Comparison of ENCODE assay signal across 13 mouse cellular contexts in the genomic region with DNA sequence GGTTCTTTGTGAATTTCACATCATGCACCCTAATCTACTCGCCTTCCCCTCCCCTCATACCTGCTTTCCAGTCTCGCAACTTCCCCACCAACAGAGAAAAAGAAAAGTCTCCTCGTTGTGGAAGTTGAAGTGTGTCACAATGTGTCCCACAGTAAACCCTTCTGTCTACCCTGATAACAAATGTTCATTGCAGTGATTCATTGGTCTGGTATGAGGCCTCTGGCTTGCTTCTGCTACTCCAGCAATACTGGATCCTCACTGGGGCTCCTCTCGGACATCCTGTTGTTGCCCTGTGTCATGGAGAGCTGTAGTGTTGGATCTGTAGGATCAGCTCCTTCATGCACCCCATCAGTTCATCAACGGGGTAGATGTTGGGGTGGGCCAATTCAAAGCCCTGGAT. TPM values are rescaled to one million over a fixed set of nuclear protein-coding genes. Genes with fewer than 3 reads are reported as not detected.
DNase-seq lines count a peak whose midpoint lies in the region; ATAC-seq and TF ChIP-seq lines count a peak whose summit lies in the region.
"Had no signal": no experiment of that assay in that cellular context is flagged by ENCODE, and none has a peak within 500 bp of the region (broad histone marks: within the 10 kb centered on the region; RNA-seq: fewer than 3 reads in every experiment).

No protein-coding gene starts in this region.

- TF ChIP-seq CTCF in thymus, adult 2 months (IDR thresholded peaks at IDR 0.05; ENCODE audit: borderline replicate concordance, control insufficient read depth, extremely low read depth, insufficient read depth, low read length, poor library complexity): no peak
- no peak for TF ChIP-seq CTCF in layer of hippocampus, adult 2 months (conservative IDR thresholded peaks at IDR 0.05)

- no peak overlapping the region for H3K4me2 ChIP-seq in midbrain, embryonic 11.5 days
- H3K4me2 ChIP-seq in heart, embryonic 15.5 days: no peak overlapping the region
- H3K4me2 ChIP-seq: limb, embryonic 13.5 days had no signal

- TF ChIP-seq POLR2A in thymus, adult 2 months (IDR thresholded peaks at IDR 0.05; ENCODE audit: control insufficient read depth, extremely low read depth, insufficient read depth, low read length, poor library complexity): no peak

- H3K27me3 ChIP-seq in midbrain, embryonic 11.5 days (ENCODE audit: control insufficient read depth, insufficient read depth, low read length): no peaks in the 10 kb centered on the region
- H3K27me3 ChIP-seq in midbrain, embryonic 10.5 days (ENCODE audit: low read depth, poor library complexity, severe bottlenecking): no peaks in the 10 kb centered on the region
- H3K27me3 ChIP-seq in heart, embryonic 15.5 days: no peaks in the 10 kb centered on the region
- H3K27me3 ChIP-seq in thymus, adult 2 months (ENCODE audit: control insufficient read depth, insufficient read depth, low read length): no peaks in the 10 kb centered on the region
- H3K27me3 ChIP-seq: CH12.LX; limb, embryonic 13.5 days had no signal

- no peaks in the 10 kb centered on the region for H3K36me3 ChIP-seq in midbrain, embryonic 11.5 days (ENCODE audit: control insufficient read depth, insufficient read depth, low read length)
- H3K36me3 ChIP-seq in midbrain, embryonic 10.5 days: no peaks in the 10 kb centered on the region
- H3K36me3 ChIP-seq in heart, embryonic 15.5 days: no peaks in the 10 kb centered on the region
- no peaks in the 10 kb centered on the region for H3K36me3 ChIP-seq in thymus, adult 2 months (ENCODE audit: control insufficient read depth, insufficient read depth, low read length)
- H3K36me3 ChIP-seq: forebrain, embryonic 10.5 days; limb, embryonic 13.5 days had no signal

- H3K9ac ChIP-seq in midbrain, embryonic 11.5 days (ENCODE audit: low read length): no peak overlapping the region
- H3K9ac ChIP-seq in heart, embryonic 15.5 days: no peak overlapping the region
- H3K9ac ChIP-seq: limb, embryonic 13.5 days had no signal

- peak; percentile 36 to 80 for DNase-seq in adrenal gland, adult (ENCODE audit: inconsistent age in 2 of 2, low spot score in 1 of 2)
- no peak for DNase-seq in adrenal gland, postnatal 25 days
- peak; percentile 81 for DNase-seq in midbrain, embryonic 11.5 days (ENCODE audit: low spot score, missing footprints)
- DNase-seq in midbrain, embryonic 10.5 days (ENCODE audit: low spot score): no peak
- DNase-seq in thymus, adult 2 months: no peak
- no peak for DNase-seq in layer of hippocampus, adult 2 months (ENCODE audit: low spot score in 2 of 2)
- DNase-seq in liver: no peak
- DNase-seq: cerebellum, adult 8-10 months had no signal

- H3K9me3 ChIP-seq in midbrain, embryonic 11.5 days (ENCODE audit: control insufficient read depth, low read length): no peaks in the 10 kb centered on the region
- peaks cover 1% of the 10 kb centered on the region; the same call in 1 of the 2 replicates for H3K9me3 ChIP-seq in midbrain, embryonic 10.5 days (replicated peaks)
- H3K9me3 ChIP-seq in heart, embryonic 15.5 days (replicated peaks): no peaks in the 10 kb centered on the region

- no peak for ATAC-seq in midbrain, embryonic 11.5 days (ENCODE audit: low FRiP score)
- ATAC-seq in heart, embryonic 15.5 days (replicated peaks; ENCODE audit: insufficient number of reproducible peaks, insufficient read depth, low FRiP score, low read depth): no peak

- H3K27ac ChIP-seq in midbrain, embryonic 11.5 days (ENCODE audit: low read depth, low read length): no peak overlapping the region
- no peak overlapping the region for H3K27ac ChIP-seq in midbrain, embryonic 10.5 days (replicated peaks)
- peak overlapping the region; percentile 52 for H3K27ac ChIP-seq in heart, embryonic 15.5 days
- H3K27ac ChIP-seq in thymus, adult 2 months (ENCODE audit: control insufficient read depth, insufficient read depth, low read length): no peak overlapping the region
- no peak overlapping the region for H3K27ac ChIP-seq in layer of hippocampus, adult 2 months
- H3K27ac ChIP-seq: forebrain, embryonic 10.5 days; limb, embryonic 13.5 days had no signal

- peaks cover 2% of the 10 kb centered on the region for H3K4me1 ChIP-seq in midbrain, embryonic 11.5 days (ENCODE audit: control insufficient read depth, insufficient read depth, low read length)
- peaks cover 14% of the 10 kb centered on the region for H3K4me1 ChIP-seq in midbrain, embryonic 10.5 days
- peaks cover 20% of the 10 kb centered on the region for H3K4me1 ChIP-seq in heart, embryonic 15.5 days (replicated peaks)
- peaks cover 13% of the 10 kb centered on the region for H3K4me1 ChIP-seq in thymus, adult 2 months (replicated peaks; ENCODE audit: control insufficient read depth, insufficient read depth, low read length)

- 86% methylated on average over 5 of the region's 5 CpGs for WGBS in midbrain, embryonic 11.5 days
- WGBS in midbrain, embryonic 10.5 days: 89% methylated on average over 5 of the region's 5 CpGs
- WGBS in heart, embryonic 15.5 days: 49% methylated on average over 5 of the region's 5 CpGs
- 76% methylated on average over 5 of the region's 5 CpGs for WGBS in thymus, adult 2 months

- H3K4me3 ChIP-seq in midbrain, embryonic 11.5 days (ENCODE audit: low read depth, low read length): no peak overlapping the region
- no peak overlapping the region for H3K4me3 ChIP-seq in midbrain, embryonic 10.5 days
- no peak overlapping the region for H3K4me3 ChIP-seq in heart, embryonic 15.5 days
- no peak overlapping the region for H3K4me3 ChIP-seq in thymus, adult 2 months (ENCODE audit: control insufficient read depth, insufficient read depth, low read length)
- no peak overlapping the region for H3K4me3 ChIP-seq in layer of hippocampus, adult 2 months
- H3K4me3 ChIP-seq: forebrain, embryonic 10.5 days; limb, embryonic 13.5 days had no signal

RNA-seq across cellular contexts. Expression of a gene that starts 40.0 kb away (rescaled TPM):
- total RNA-seq in adrenal gland, postnatal 25 days (2021): not detected in 2 replicates
- polyA plus RNA-seq in midbrain, embryonic 11.5 days (2014; fragmentation: Nextera tagmentation; extraction: Ambion mirVana): 1.4 and 2.1 TPM in 2 replicates
- 1.6 and 1.9 TPM in 2 replicates for polyA plus RNA-seq in midbrain, embryonic 10.5 days (2016; fragmentation: Nextera tagmentation; extraction: Ambion mirVana)
- 1.3 and 1.7 TPM in 2 replicates for polyA plus RNA-seq in heart, embryonic 15.5 days (2015; fragmentation: Nextera tagmentation; extraction: Ambion mirVana)
- polyA plus RNA-seq in thymus, adult 2 months (2012; rRNA removed): 1.4 and 2.5 TPM in 2 replicates
- under 1 TPM; 0.42 to 0.44 TPM for total RNA-seq in layer of hippocampus, adult 2 months (2021)
- total RNA-seq: CH12.LX; monocyte, adult 5-6 weeks had no signal

RNA-seq across cellular contexts. Expression of a gene that starts 45.8 kb away (rescaled TPM):
- total RNA-seq in adrenal gland, postnatal 25 days (2021): 115 and 155 TPM in 2 replicates
- 141 and 146 TPM in 2 replicates for polyA plus RNA-seq in midbrain, embryonic 11.5 days (2014; fragmentation: Nextera tagmentation; extraction: Ambion mirVana)
- 114 and 123 TPM in 2 replicates for polyA plus RNA-seq in midbrain, embryonic 10.5 days (2016; fragmentation: Nextera tagmentation; extraction: Ambion mirVana)
- 90.7 and 97.4 TPM in 2 replicates for polyA plus RNA-seq in heart, embryonic 15.5 days (2015; fragmentation: Nextera tagmentation; extraction: Ambion mirVana)
- polyA plus RNA-seq in thymus, adult 2 months (2012; rRNA removed): 185 and 209 TPM in 2 replicates
- total RNA-seq in layer of hippocampus, adult 2 months (2021): 10 to 100 TPM; 81.8 to 98.6 TPM

RNA-seq across cellular contexts. Expression of a gene that starts 52.1 kb away (rescaled TPM):
- total RNA-seq in adrenal gland, postnatal 25 days (2021): 11.2 and 14.1 TPM in 2 replicates
- polyA plus RNA-seq in midbrain, embryonic 11.5 days (2014; fragmentation: Nextera tagmentation; extraction: Ambion mirVana): 24.6 and 27.5 TPM in 2 replicates
- 56.3 and 57.3 TPM in 2 replicates for polyA plus RNA-seq in midbrain, embryonic 10.5 days (2016; fragmentation: Nextera tagmentation; extraction: Ambion mirVana)
- 40.8 and 48.7 TPM in 2 replicates for polyA plus RNA-seq in heart, embryonic 15.5 days (2015; fragmentation: Nextera tagmentation; extraction: Ambion mirVana)
- polyA plus RNA-seq in thymus, adult 2 months (2012; rRNA removed): 16.8 and 19.5 TPM in 2 replicates
- total RNA-seq in layer of hippocampus, adult 2 months (2021): 1 to 10 TPM; 3.2 to 4.0 TPM

Comparison
In these comparisons a context has a peak if more than half of its experiments do, and no peak if none do; other contexts are left out.
1. DNase-seq: peak in adrenal gland, adult (2 of 2) and midbrain, embryonic 11.5 days (single experiment); none in adrenal gland, postnatal 25 days (single experiment), midbrain, embryonic 10.5 days (single experiment), thymus, adult 2 months (single experiment), layer of hippocampus, adult 2 months (0 of 2) and liver (single experiment).